Mouse (Mus musculus) liver, embryonic 14.5 days (tissue): ENCODE measurements around the gene Adamts9.

Experiments used
- CTCF ChIP-seq: IDR thresholded peaks from 2 replicates; pipeline ENCODE4 v1.5.1; 2016; ENCODE audit warnings: antibody characterized with exemption, low read depth, control low read depth
- EP300 ChIP-seq: IDR thresholded peaks from 2 replicates; pipeline ENCODE4 v1.6.1; 2016; ENCODE audit warnings: antibody characterized with exemption, low read depth

DNA sequence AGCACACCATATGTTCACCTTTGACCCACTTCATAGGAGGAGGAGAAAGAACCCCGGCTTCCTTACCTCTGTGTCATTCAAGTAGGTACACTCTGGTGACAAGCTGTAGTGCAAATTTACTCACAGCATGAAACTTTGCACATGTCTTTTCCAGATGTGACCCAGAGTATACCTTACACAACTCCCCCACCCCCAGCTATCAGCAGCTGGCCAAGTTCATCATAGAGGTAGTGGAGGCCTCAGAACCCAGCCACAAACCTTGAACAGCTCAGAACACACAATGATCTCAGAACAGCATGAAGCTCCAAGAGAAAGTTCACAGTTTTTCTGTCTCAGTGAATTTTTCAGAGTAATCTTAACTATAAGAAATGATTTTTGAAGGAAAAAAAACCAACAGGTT lies 51.8 kb downstream of the Adamts9 start:
- TF ChIP-seq CTCF (no peak), EP300 (no peak)
